In genomic region chr12:51995738-51996536, GRCm38 (mm10) we compare ENCODE assay signal across 1 mouse cellular context.
TF ChIP-seq lines count a peak whose summit lies in the region.

No protein-coding gene starts in this region.

TF ChIP-seq in MEL, 35 proteins besides CTCF, POLR2A, EP300 and RAD21:
- TF ChIP-seq MYC (IDR thresholded peaks at IDR 0.05; ENCODE audit: low read depth, low read length) (no peak), UBTF (IDR thresholded peaks at IDR 0.05; ENCODE audit: borderline replicate concordance, insufficient read depth, low read depth, low read length) (no peak), HCFC1 (IDR thresholded peaks at IDR 0.05; ENCODE audit: low read depth, low read length) (no peak), GATA1 (IDR thresholded peaks at IDR 0.05; ENCODE audit: low read depth, low read length) (peak; percentile 32; the same call in 1 of the 2 replicates)
